Mouse (Mus musculus) kidney, adult 2 months (tissue): ENCODE results near the gene Ap2b1.

ENCODE experiments used
- CTCF ChIP-seq: fragments of 200-500 bp; conservative IDR thresholded peaks from 2 replicates; pipeline ENCODE4 v1.5.1; 2011; ENCODE audit warnings: low read depth, mild to moderate bottlenecking, control low read depth, low read length, moderate library complexity, mixed read lengths; ENCODE audit not compliant: insufficient read depth, insufficient read length
- POLR2A ChIP-seq: fragments of 200-500 bp; IDR thresholded peaks from one replicate; pipeline ENCODE4 v1.6.1; 2011; ENCODE audit warnings: low read depth, low read length, control low read depth

GRCm38 (mm10) chr11:83299724-83300123, 900 bp downstream of the Ap2b1 start:
- TF ChIP-seq CTCF, result no peak
- no peak for TF ChIP-seq POLR2A
